Mouse (Mus musculus) megakaryocyte, embryonic 14.5 days (primary cell): ENCODE data around the gene Lrp10. TPM values are rescaled to one million over a fixed set of nuclear protein-coding genes. Genes with fewer than 3 reads are reported as not detected.
A peak's percentile ranks its signal among the peaks of the same experiment; 100 is the strongest.

Experiments used
- H3K27me3 ChIP-seq: replicated peaks from 2 replicates; pipeline ENCODE3; 2012; ENCODE audit warnings: inconsistent platforms
- H3K36me3 ChIP-seq: replicated peaks from 2 replicates; pipeline ENCODE3; 2012; ENCODE audit warnings: low read length, inconsistent platforms, mixed read lengths
- H3K4me1 ChIP-seq: 2 replicates; pipeline ENCODE4 v1.6.1; 2012; ENCODE audit warnings: inconsistent platforms
- H3K4me3 ChIP-seq: replicated peaks from 2 replicates; pipeline ENCODE3; 2012; ENCODE audit warnings: moderate library complexity, mild to moderate bottlenecking, inconsistent platforms
- H3K9me3 ChIP-seq: 2 replicates; pipeline ENCODE4 v1.6.1; 2012; ENCODE audit warnings: inconsistent platforms
- FLI1 ChIP-seq: IDR thresholded peaks from 2 replicates; pipeline ENCODE4 v1.6.1; 2012; ENCODE audit warnings: low read length, inconsistent platforms, mixed read lengths
- GATA1 ChIP-seq: IDR thresholded peaks from 3 replicates; pipeline ENCODE4 v1.6.1; 2012; ENCODE audit warnings: mixed read lengths, low read length, inconsistent platforms, borderline replicate concordance
- polyA plus RNA-seq: library from polyadenylated mRNA; stranded (reverse); fragments of >175 nt; gene quantifications from 2 replicates; pipeline ENCODE4 v1.2.3, GENCODE M21; 2012; ENCODE audit warnings: low replicate concordance; ENCODE audit not compliant: insufficient read depth

Lrp10 gene
- polyA plus RNA-seq, 1 experiment, result 312 TPM

GRCm38 (mm10) chr14:54433941-54434531, 29.9 kb upstream of the Lrp10 start:
- peaks cover 13% of the 10 kb centered on the region; the same call in 1 of the 2 replicates for H3K9me3 ChIP-seq
- TF ChIP-seq FLI1 (no peak), GATA1 (no peak)
- H3K4me1 ChIP-seq, result peaks cover 55% of the 10 kb centered on the region
- peak overlapping the region; percentile 38 for H3K4me3 ChIP-seq
- peaks cover 21% of the 10 kb centered on the region for H3K36me3 ChIP-seq
- H3K27me3 ChIP-seq, result peaks cover 37% of the 10 kb centered on the region

- no peak overlapping the region for H3K4me3 ChIP-seq
- H3K4me1 ChIP-seq, result peaks cover 48% of the 10 kb centered on the region
- TF ChIP-seq FLI1 (no peak), GATA1 (no peak)
- H3K36me3 ChIP-seq, result peaks cover 8% of the 10 kb centered on the region
- H3K27me3 ChIP-seq, result peaks cover 49% of the 10 kb centered on the region
- H3K9me3 ChIP-seq, result peaks cover 13% of the 10 kb centered on the region; the same call in 1 of the 2 replicates
Measured at GRCm38 (mm10) chr14:54435194-54435918, 28.6 kb upstream of the Lrp10 start.

- Histone ChIP-seq H3K27me3 (peaks cover 48% of the 10 kb centered on the region), H3K4me3 (no peak overlapping the region), H3K4me1 (peaks cover 26% of the 10 kb centered on the region), H3K9me3 (no peaks in the 10 kb centered on the region), H3K36me3 (no peaks in the 10 kb centered on the region)
- no peak for TF ChIP-seq GATA1
- no peak for TF ChIP-seq FLI1
Measured at GRCm38 (mm10) chr14:54439155-54439554, 24.8 kb upstream of the Lrp10 start.

- TF ChIP-seq GATA1 (no peak), FLI1 (no peak)
- Histone ChIP-seq H3K27me3 (peaks cover 52% of the 10 kb centered on the region), H3K4me3 (no peak overlapping the region), H3K9me3 (no peaks in the 10 kb centered on the region), H3K4me1 (peaks cover 21% of the 10 kb centered on the region), H3K36me3 (no peaks in the 10 kb centered on the region)
Measured at GRCm38 (mm10) chr14:54439610-54440009, 24.3 kb upstream of the Lrp10 start.

- peaks cover 22% of the 10 kb centered on the region for H3K4me1 ChIP-seq
- no peak overlapping the region for H3K4me3 ChIP-seq
- no peaks in the 10 kb centered on the region for H3K36me3 ChIP-seq
- H3K9me3 ChIP-seq, result no peaks in the 10 kb centered on the region
- no peak for TF ChIP-seq FLI1
- no peak for TF ChIP-seq GATA1
- H3K27me3 ChIP-seq, result peaks cover 52% of the 10 kb centered on the region
Measured at GRCm38 (mm10) chr14:54440538-54440937, 23.4 kb upstream of the Lrp10 start.

- H3K27me3 ChIP-seq, result peaks cover 52% of the 10 kb centered on the region
- peaks cover 25% of the 10 kb centered on the region for H3K4me1 ChIP-seq
- no peaks in the 10 kb centered on the region for H3K36me3 ChIP-seq
- no peak overlapping the region for H3K4me3 ChIP-seq
- TF ChIP-seq GATA1, result no peak
- no peak for TF ChIP-seq FLI1
- no peaks in the 10 kb centered on the region for H3K9me3 ChIP-seq
Measured at GRCm38 (mm10) chr14:54441365-54441764, 22.6 kb upstream of the Lrp10 start.

- H3K36me3 ChIP-seq, result no peaks in the 10 kb centered on the region
- H3K4me3 ChIP-seq, result no peak overlapping the region
- TF ChIP-seq GATA1 (no peak), FLI1 (no peak)
- H3K9me3 ChIP-seq, result no peaks in the 10 kb centered on the region
- peaks cover 25% of the 10 kb centered on the region for H3K4me1 ChIP-seq
- peaks cover 48% of the 10 kb centered on the region for H3K27me3 ChIP-seq
Measured at GRCm38 (mm10) chr14:54442548-54442947, 21.4 kb upstream of the Lrp10 start.

- Histone ChIP-seq H3K36me3 (no peaks in the 10 kb centered on the region), H3K4me1 (peaks cover 29% of the 10 kb centered on the region), H3K9me3 (no peaks in the 10 kb centered on the region), H3K27me3 (peaks cover 47% of the 10 kb centered on the region), H3K4me3 (no peak overlapping the region)
- TF ChIP-seq GATA1, result no peak
- no peak for TF ChIP-seq FLI1
Measured at GRCm38 (mm10) chr14:54443196-54443595, 20.7 kb upstream of the Lrp10 start.

- TF ChIP-seq FLI1 (no peak), GATA1 (no peak)
- no peaks in the 10 kb centered on the region for H3K9me3 ChIP-seq
- H3K4me1 ChIP-seq, result peaks cover 36% of the 10 kb centered on the region
- H3K36me3 ChIP-seq, result no peaks in the 10 kb centered on the region
- no peak overlapping the region for H3K4me3 ChIP-seq
- H3K27me3 ChIP-seq, result peaks cover 41% of the 10 kb centered on the region
Measured at GRCm38 (mm10) chr14:54443712-54444618, 20.0 kb upstream of the Lrp10 start.

- Histone ChIP-seq H3K27me3 (peaks cover 26% of the 10 kb centered on the region), H3K4me1 (peaks cover 41% of the 10 kb centered on the region), H3K36me3 (no peaks in the 10 kb centered on the region), H3K9me3 (no peaks in the 10 kb centered on the region), H3K4me3 (no peak overlapping the region)
- TF ChIP-seq FLI1 (no peak), GATA1 (no peak)
Measured at GRCm38 (mm10) chr14:54445476-54445875, 18.5 kb upstream of the Lrp10 start.
